Mouse (Mus musculus): Measurements from ENCODE around the gene Frg2f1.
"Not testable (repeated sequence)": the region's sequence is repeated elsewhere in the genome, so short reads cannot be mapped to it uniquely, and the experiment has no call there.

Frg2f1 gene

GRCm38 (mm10) chr4:119539031-119539824 is at the start of gene Frg2f1:
Gene Frg2f1 (minus strand): TSS chr4:119539529.
- peak; percentile 97 for DNase-seq

GRCm38 (mm10) chr4:119588037-119588436 is 48.7 kb upstream of the Frg2f1 start:
- no peak for DNase-seq

GRCm38 (mm10) chr4:119575459-119575858 is 36.1 kb upstream of the Frg2f1 start:
- DNase-seq, result no peak

GRCm38 (mm10) chr4:119574504-119574903 is 35.2 kb upstream of the Frg2f1 start:
- no peak for DNase-seq

- DNase-seq, result no peak
Observed at GRCm38 (mm10) chr4:119572682-119573081, 33.4 kb upstream of the Frg2f1 start.

- DNase-seq, result peak; percentile 2
Observed at GRCm38 (mm10) chr4:119566322-119566835, 27.1 kb upstream of the Frg2f1 start.

- DNase-seq, result no peak
Observed at GRCm38 (mm10) chr4:119563136-119563535, 23.8 kb upstream of the Frg2f1 start.

- DNase-seq, result no peak
Observed at GRCm38 (mm10) chr4:119555466-119555865, 16.1 kb upstream of the Frg2f1 start.

- DNase-seq, result no peak
Observed at GRCm38 (mm10) chr4:119550864-119551263, 11.5 kb upstream of the Frg2f1 start.

- DNase-seq, result no peak
Observed at GRCm38 (mm10) chr4:119540533-119540890, 1.2 kb upstream of the Frg2f1 start.

- peak; percentile 63 for DNase-seq
Observed at GRCm38 (mm10) chr4:119539836-119540532, 655 bp upstream of the Frg2f1 start.

- no peak for DNase-seq
Observed at GRCm38 (mm10) chr4:119537436-119537835, 1.9 kb downstream of the Frg2f1 start.

- not testable (repeated sequence) for DNase-seq
Observed at GRCm38 (mm10) chr4:119536615-119537014, 2.7 kb downstream of the Frg2f1 start, which contains the start of gene Foxj3. Gene Foxj3 (plus strand): TSS chr4:119537004.

- no peak for DNase-seq
Observed at GRCm38 (mm10) chr4:119535103-119535502, 4.2 kb downstream of the Frg2f1 start.

GRCm38 (mm10) chr4:119531813-119532212 is 7.5 kb downstream of the Frg2f1 start:
- no peak for DNase-seq

GRCm38 (mm10) chr4:119526329-119526845 is 12.9 kb downstream of the Frg2f1 start:
- no peak for DNase-seq

- DNase-seq, result no peak
Observed at GRCm38 (mm10) chr4:119524466-119524865, 14.9 kb downstream of the Frg2f1 start.

GRCm38 (mm10) chr4:119524010-119524409 is 15.3 kb downstream of the Frg2f1 start:
- DNase-seq, result no peak

GRCm38 (mm10) chr4:119523575-119523974 is 15.8 kb downstream of the Frg2f1 start:
- DNase-seq, result no peak

GRCm38 (mm10) chr4:119512731-119513141 is 26.6 kb downstream of the Frg2f1 start:
- DNase-seq, result no peak

GRCm38 (mm10) chr4:119511591-119511990 is 27.7 kb downstream of the Frg2f1 start:
- no peak for DNase-seq

GRCm38 (mm10) chr4:119498319-119498848 is 40.9 kb downstream of the Frg2f1 start:
- no peak for DNase-seq

GRCm38 (mm10) chr4:119492933-119493327 is 46.4 kb downstream of the Frg2f1 start:
- no peak for DNase-seq
